Mouse (Mus musculus) heart, embryonic 13.5 days (tissue): ENCODE measurements around the gene AY761184. TPM values are rescaled to one million over a fixed set of nuclear protein-coding genes. Genes with fewer than 3 reads are reported as not detected.
"Not testable (repeated sequence)": the region's sequence is repeated elsewhere in the genome, so short reads cannot be mapped to it uniquely, and the experiment has no call there.

ENCODE experiments used
- ATAC-seq: fragments of 200-750 bp; cut with Nextera tagmentation; 2 replicates; pipeline ENCODE4 v1.8.0; 2017; ENCODE audit warnings: moderate TSS enrichment; ENCODE audit not compliant: insufficient number of reproducible peaks, low FRiP score, low TSS enrichment; ENCODE audit errors: extremely low read depth
- H3K27ac ChIP-seq: fragments of 300-500 bp; sonication (generic); replicated peaks from 2 replicates; pipeline ENCODE4 v1.5.1; 2015; ENCODE audit warnings: moderate library complexity, mild to moderate bottlenecking, inconsistent platforms
- H3K27me3 ChIP-seq: fragments of 300-500 bp; sonication (generic); replicated peaks from 2 replicates; pipeline ENCODE4 v1.6.1; 2015; ENCODE audit warnings: mild to moderate bottlenecking, inconsistent platforms
- H3K36me3 ChIP-seq: fragments of 300-500 bp; sonication (generic); 2 replicates; pipeline ENCODE4 v1.6.1; 2015; ENCODE audit warnings: mild to moderate bottlenecking, inconsistent platforms
- H3K4me1 ChIP-seq: fragments of 300-500 bp; sonication (generic); 2 replicates; pipeline ENCODE4 v1.6.1; 2015; ENCODE audit warnings: inconsistent platforms
- H3K4me2 ChIP-seq: fragments of 300-500 bp; sonication (generic); 2 replicates; pipeline ENCODE4 v1.6.1; 2015; ENCODE audit warnings: inconsistent platforms, mild to moderate bottlenecking, moderate library complexity
- H3K4me3 ChIP-seq: fragments of 300-500 bp; sonication (generic); 2 replicates; pipeline ENCODE4 v1.5.1; 2015; ENCODE audit warnings: moderate library complexity, mild to moderate bottlenecking, inconsistent platforms
- H3K9ac ChIP-seq: fragments of 300-500 bp; sonication (generic); 2 replicates; pipeline ENCODE4 v1.6.1; 2015; ENCODE audit warnings: inconsistent platforms, mild to moderate bottlenecking, moderate library complexity
- H3K9me3 ChIP-seq: fragments of 300-500 bp; sonication (generic); 2 replicates; pipeline ENCODE4 v1.6.1; 2016; ENCODE audit warnings: inconsistent platforms
- WGBS: fragments of 180-500 bp; shearing (Covaris S2); methylation state at CpG from one replicate; pipeline ENCODE4 v1.1.7; 2015; ENCODE audit warnings: mixed read lengths; 5-methylcytosine and 5-hydroxymethylcytosine counted together
- polyA plus RNA-seq: library from polyadenylated mRNA; unstranded; fragments of >200 nt; fragmentation: Nextera tagmentation; extraction: Ambion mirVana; gene quantifications from 2 replicates; pipeline ENCODE4 v1.2.1, GENCODE M21; 2015

The AY761184 gene
- polyA plus RNA-seq = not detected in 2 replicates

DNA sequence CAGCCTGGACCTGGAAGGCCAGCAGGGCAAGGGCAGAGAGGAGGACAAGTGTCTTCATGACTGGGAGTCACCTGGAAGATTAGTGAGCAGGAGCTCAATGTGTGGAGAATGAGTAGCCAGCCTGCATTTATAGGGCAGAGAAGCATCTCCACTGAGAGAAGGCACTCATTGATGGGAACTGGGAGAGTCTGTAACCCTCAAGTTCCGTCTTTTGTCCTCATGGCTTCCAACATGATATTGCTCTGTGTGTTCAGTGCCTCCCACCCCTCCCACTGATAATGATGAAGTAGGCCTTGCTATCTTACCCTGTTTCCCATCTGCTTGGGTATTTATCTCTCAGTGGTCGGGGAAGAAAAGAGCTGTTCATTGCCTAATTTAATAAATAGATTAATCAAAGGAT is at the start of gene AY761184:
AY761184 (minus strand) TSS at position 101 of the 400 bp plus-strand sequence.
- not testable (repeated sequence) for H3K4me1 ChIP-seq, ATAC-seq, H3K9ac ChIP-seq, H3K36me3 ChIP-seq, H3K4me2 ChIP-seq, H3K4me3 ChIP-seq, H3K9me3 ChIP-seq, H3K27me3 ChIP-seq, H3K27ac ChIP-seq
- 60% methylated on average over 2 of the region's 2 CpGs for WGBS

DNA sequence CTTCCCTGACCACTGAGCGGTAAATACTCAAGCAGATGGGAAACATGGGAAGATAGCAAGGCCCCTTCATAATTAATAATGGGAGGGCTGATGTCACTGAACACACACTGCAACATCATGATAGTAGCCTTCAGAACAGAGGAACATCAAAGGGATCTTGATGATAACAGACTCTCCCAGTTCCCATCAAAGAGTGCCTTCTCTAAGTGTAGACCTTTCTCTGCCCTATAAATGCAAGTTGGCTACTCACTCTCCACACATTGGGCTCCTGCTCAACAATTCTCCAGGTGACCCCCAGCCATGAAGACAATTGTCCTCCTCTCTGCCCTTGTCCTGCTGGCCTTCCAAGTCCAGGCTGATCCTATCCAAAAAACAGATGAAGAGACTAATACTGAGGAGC is 37.9 kb downstream of the AY761184 start, which contains the start of gene Defa34:
Defa34 (plus strand) TSS at position 301 of the 400 bp plus-strand sequence.
- H3K4me3 ChIP-seq, H3K4me2 ChIP-seq, H3K9ac ChIP-seq, H3K9me3 ChIP-seq, H3K27ac ChIP-seq, H3K4me1 ChIP-seq, ATAC-seq, H3K36me3 ChIP-seq, H3K27me3 ChIP-seq: not testable (repeated sequence)
- 80% methylated on average over 1 of the region's 1 CpGs for WGBS

DNA sequence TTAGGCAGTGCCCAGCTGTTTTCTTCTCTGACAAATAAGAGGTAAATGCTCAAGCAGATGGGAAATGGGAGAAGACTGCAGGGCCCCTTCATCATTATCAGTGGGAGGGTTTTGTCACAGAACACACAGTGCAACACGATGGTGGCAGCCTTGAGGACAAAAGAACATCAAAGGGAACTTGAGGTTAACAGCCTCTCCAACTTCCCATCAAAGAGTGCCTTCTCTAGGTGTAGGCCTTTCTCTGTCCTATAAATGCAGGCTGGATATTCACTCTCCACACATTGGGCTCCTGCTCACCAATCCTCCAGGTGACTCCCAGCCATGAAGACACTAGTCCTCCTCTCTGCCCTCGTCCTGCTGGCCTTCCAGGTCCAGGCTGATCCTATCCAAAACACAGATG is 48.0 kb downstream of the AY761184 start, which contains the start of gene Defa17:
Defa17 (plus strand) TSS at position 301 of the 400 bp plus-strand sequence.
- not testable (repeated sequence) for H3K27ac ChIP-seq, H3K9ac ChIP-seq, H3K27me3 ChIP-seq, H3K4me1 ChIP-seq, ATAC-seq, H3K36me3 ChIP-seq, H3K4me2 ChIP-seq, H3K9me3 ChIP-seq, H3K4me3 ChIP-seq
- 86% methylated on average over 1 of the region's 2 CpGs for WGBS

Other genes with a start within 250 kb of the AY761184 start
- not detected in 2 replicates for gene Gm7849, start 247.1 kb downstream of the AY761184 start, polyA plus RNA-seq
- not detected in 2 replicates for gene Defa20, start 194.4 kb downstream of the AY761184 start, polyA plus RNA-seq
- not detected in 2 replicates for gene Defa32, start 174.6 kb downstream of the AY761184 start, polyA plus RNA-seq
- gene Defa37, start 138.3 kb downstream of the AY761184 start, polyA plus RNA-seq = not detected in 2 replicates
- gene Defa28, start 120.6 kb downstream of the AY761184 start, polyA plus RNA-seq = not detected in 2 replicates
- gene Gm7861, start 109.1 kb downstream of the AY761184 start, polyA plus RNA-seq = not detected in 2 replicates
- gene Defa26, start 85.5 kb downstream of the AY761184 start, polyA plus RNA-seq = not detected in 2 replicates
- not detected in 2 replicates for gene Defa17, start 47.9 kb downstream of the AY761184 start, polyA plus RNA-seq
- not detected in 2 replicates for gene Defa34, start 37.8 kb downstream of the AY761184 start, polyA plus RNA-seq
- gene Defa24, start 30.8 kb upstream of the AY761184 start, polyA plus RNA-seq = not detected in 2 replicates
- not detected in 2 replicates for gene Defb50, start 119.9 kb upstream of the AY761184 start, polyA plus RNA-seq
- not detected in 2 replicates for gene Defb2, start 136.3 kb upstream of the AY761184 start, polyA plus RNA-seq
- not detected in 2 replicates for gene Defb10, start 155.3 kb upstream of the AY761184 start, polyA plus RNA-seq
- not detected in 2 replicates for gene Defb9, start 181.8 kb upstream of the AY761184 start, polyA plus RNA-seq
- not detected in 2 replicates for gene Defb11, start 202.8 kb upstream of the AY761184 start, polyA plus RNA-seq
- not detected in 2 replicates for gene Defb15, start 229.1 kb upstream of the AY761184 start, polyA plus RNA-seq
- gene Defb35, start 234.7 kb upstream of the AY761184 start, polyA plus RNA-seq = not detected in 2 replicates
- gene Defb13, start 243.1 kb upstream of the AY761184 start, polyA plus RNA-seq = not detected in 2 replicates